Mouse (Mus musculus): ENCODE measurements at regions not wholly inside any gene's neighbourhood (a gene's known extent, or its start where the extent isn't known, plus 50 kb on each side); places are given as distances from the start of the nearest gene placed in this dataset.

DNA sequence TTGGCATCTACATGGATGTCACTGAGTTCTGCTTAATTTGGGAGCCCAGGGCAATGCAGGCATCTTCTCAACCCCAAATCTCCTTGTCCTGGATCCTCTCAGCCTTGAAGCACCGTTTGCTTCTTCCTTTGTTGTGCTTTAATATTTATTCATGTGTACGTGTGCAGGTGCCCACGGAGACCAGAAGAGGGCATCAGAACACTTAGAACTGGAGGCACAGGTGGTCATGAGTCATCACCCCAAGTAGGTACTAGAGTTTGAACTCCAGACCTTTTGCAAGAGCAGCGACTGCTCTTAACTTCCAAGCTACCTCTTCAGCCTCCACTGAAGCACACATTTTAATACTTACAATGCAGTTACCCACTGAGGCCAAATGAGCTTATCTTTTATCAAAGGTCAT lies 403.0 kb upstream of the Slc35b3 start:
- Histone ChIP-seq H3K27ac (ENCODE audit: insufficient read depth, low read length) (no peak overlapping the region), H3K4me1 (ENCODE audit: control insufficient read depth, insufficient read depth, low read length) (no peaks in the 10 kb centered on the region; the same call in 1 of the 2 replicates), H3K4me3 (ENCODE audit: insufficient read depth, low read length) (no peak overlapping the region)
- TF ChIP-seq CTCF (IDR thresholded peaks at IDR 0.05; ENCODE audit: borderline replicate concordance, insufficient read depth, low read length), result no peak
- TF ChIP-seq POLR2A (IDR thresholded peaks at IDR 0.05; ENCODE audit: low read depth, low read length), result no peak

DNA sequence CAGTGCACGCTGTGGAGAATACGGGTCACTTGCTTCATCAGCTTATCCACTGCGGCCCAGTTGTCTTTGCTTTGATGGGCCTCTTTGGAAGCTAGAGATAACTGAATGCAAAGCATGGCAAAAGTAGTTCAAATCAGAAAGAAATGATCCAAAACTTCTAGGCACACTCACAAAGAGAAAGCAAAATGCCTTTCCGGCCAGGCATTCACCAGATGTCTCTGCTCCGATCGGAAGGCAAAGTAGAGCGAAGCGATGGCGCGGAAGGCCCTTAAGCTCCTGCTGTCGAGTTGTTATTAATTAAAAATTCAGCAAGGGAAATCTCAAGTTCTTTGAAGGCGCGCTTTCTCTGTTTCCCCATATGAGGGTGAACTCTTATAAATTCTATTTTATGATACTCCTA lies 401.9 kb upstream of the Slc35b3 start:
- Histone ChIP-seq H3K4me1 (ENCODE audit: control insufficient read depth, insufficient read depth, low read length) (no peaks in the 10 kb centered on the region; the same call in 1 of the 2 replicates), H3K4me3 (ENCODE audit: insufficient read depth, low read length) (no peak overlapping the region), H3K27ac (ENCODE audit: insufficient read depth, low read length) (no peak overlapping the region)
- TF ChIP-seq POLR2A (IDR thresholded peaks at IDR 0.05; ENCODE audit: low read depth, low read length) (no peak), CTCF (IDR thresholded peaks at IDR 0.05; ENCODE audit: borderline replicate concordance, insufficient read depth, low read length) (no peak)

DNA sequence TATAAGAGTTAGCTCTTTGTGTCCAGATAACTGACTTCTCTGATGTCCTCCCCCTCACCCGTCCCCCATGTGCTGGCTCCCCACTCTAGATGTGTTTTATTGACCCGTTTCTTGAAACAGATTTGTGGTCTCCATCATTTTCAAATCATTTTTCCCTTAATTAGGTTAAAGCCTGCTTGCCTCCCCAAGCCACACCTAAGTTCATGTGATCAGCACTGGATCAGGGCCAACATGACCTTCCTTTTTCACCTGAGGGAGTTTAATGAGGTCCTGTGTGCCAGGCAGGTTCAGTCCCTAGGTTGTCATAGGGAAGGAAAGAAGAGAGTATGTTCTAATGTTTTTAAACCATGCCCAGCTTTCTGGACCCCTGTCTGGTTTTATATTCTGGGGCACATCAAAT lies 390.9 kb upstream of the Slc35b3 start:
- H3K4me3 ChIP-seq (ENCODE audit: insufficient read depth, low read length), result no peak overlapping the region
- no peaks in the 10 kb centered on the region for H3K4me1 ChIP-seq (ENCODE audit: control insufficient read depth, insufficient read depth, low read length)
- H3K27ac ChIP-seq (ENCODE audit: insufficient read depth, low read length), result no peak overlapping the region
- no peak for TF ChIP-seq CTCF (IDR thresholded peaks at IDR 0.05; ENCODE audit: borderline replicate concordance, insufficient read depth, low read length)
- TF ChIP-seq POLR2A (IDR thresholded peaks at IDR 0.05; ENCODE audit: low read depth, low read length), result no peak

- no peak for TF ChIP-seq CTCF (IDR thresholded peaks at IDR 0.05; ENCODE audit: borderline replicate concordance, insufficient read depth, low read length)
- no peak for TF ChIP-seq POLR2A (IDR thresholded peaks at IDR 0.05; ENCODE audit: low read depth, low read length)
- Histone ChIP-seq H3K4me3 (ENCODE audit: insufficient read depth, low read length) (no peak overlapping the region), H3K27ac (ENCODE audit: insufficient read depth, low read length) (no peak overlapping the region), H3K4me1 (ENCODE audit: control insufficient read depth, insufficient read depth, low read length) (no peaks in the 10 kb centered on the region)
Measured at GRCm38 (mm10) chr13:39350668-39351067, 390.0 kb upstream of the Slc35b3 start.

GRCm38 (mm10) chr13:39347761-39348160 lies 387.1 kb upstream of the Slc35b3 start:
- Histone ChIP-seq H3K4me1 (ENCODE audit: control insufficient read depth, insufficient read depth, low read length) (no peaks in the 10 kb centered on the region), H3K4me3 (ENCODE audit: insufficient read depth, low read length) (no peak overlapping the region), H3K27ac (ENCODE audit: insufficient read depth, low read length) (no peak overlapping the region)
- TF ChIP-seq CTCF (IDR thresholded peaks at IDR 0.05; ENCODE audit: borderline replicate concordance, insufficient read depth, low read length), result no peak
- TF ChIP-seq POLR2A (IDR thresholded peaks at IDR 0.05; ENCODE audit: low read depth, low read length), result no peak

GRCm38 (mm10) chr13:39334874-39335273 lies 374.2 kb upstream of the Slc35b3 start:
- Histone ChIP-seq H3K4me1 (ENCODE audit: control insufficient read depth, insufficient read depth, low read length) (no peaks in the 10 kb centered on the region), H3K27ac (ENCODE audit: insufficient read depth, low read length) (no peak overlapping the region), H3K4me3 (ENCODE audit: insufficient read depth, low read length) (no peak overlapping the region)
- no peak for TF ChIP-seq POLR2A (IDR thresholded peaks at IDR 0.05; ENCODE audit: low read depth, low read length)
- no peak for TF ChIP-seq CTCF (IDR thresholded peaks at IDR 0.05; ENCODE audit: borderline replicate concordance, insufficient read depth, low read length)

DNA sequence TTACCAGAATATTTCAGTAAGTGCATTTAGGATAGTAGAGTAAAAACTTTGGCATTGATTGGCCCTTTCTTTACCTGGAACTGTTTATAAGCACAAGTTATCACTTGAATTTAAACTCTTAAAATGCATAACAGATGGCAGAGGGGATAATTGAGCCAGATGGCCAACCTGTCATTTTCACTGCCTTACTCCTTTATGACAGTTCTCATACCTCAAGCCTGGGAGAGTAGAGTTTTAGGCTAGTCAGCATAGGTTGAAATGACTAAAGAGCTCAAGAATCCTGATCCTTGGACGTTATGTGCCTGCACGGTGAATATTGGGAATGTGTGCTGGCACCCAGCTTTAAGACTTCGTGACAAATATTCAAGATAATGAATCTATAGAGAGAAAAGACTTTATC lies 369.1 kb upstream of the Slc35b3 start:
- peak overlapping the region; percentile 76 for H3K27ac ChIP-seq (ENCODE audit: insufficient read depth, low read length)
- H3K4me3 ChIP-seq (ENCODE audit: insufficient read depth, low read length), result no peak overlapping the region
- TF ChIP-seq POLR2A (IDR thresholded peaks at IDR 0.05; ENCODE audit: low read depth, low read length), result no peak
- TF ChIP-seq CTCF (IDR thresholded peaks at IDR 0.05; ENCODE audit: borderline replicate concordance, insufficient read depth, low read length), result no peak
- peaks cover 2% of the 10 kb centered on the region; the same call in 1 of the 2 replicates for H3K4me1 ChIP-seq (ENCODE audit: control insufficient read depth, insufficient read depth, low read length)

DNA sequence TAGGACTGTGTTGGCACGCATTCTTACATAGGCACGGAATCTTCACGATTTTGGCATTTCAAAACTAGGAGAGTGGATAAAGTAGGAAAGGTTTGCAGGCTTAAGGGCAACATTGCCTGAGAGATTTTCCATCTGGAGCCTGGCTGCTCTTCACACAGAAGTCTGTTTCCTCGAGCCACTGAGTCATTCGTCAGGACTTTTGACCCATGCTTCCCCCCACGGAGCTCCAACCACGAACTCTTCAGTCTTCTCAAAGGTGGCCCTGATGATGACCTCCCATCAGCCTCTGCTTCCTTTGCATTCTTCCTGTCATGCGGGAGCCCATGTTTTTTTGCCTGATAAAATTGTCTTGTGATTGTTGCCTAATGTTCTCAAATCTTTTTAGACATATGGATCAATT lies 365.5 kb upstream of the Slc35b3 start:
- Histone ChIP-seq H3K27ac (ENCODE audit: insufficient read depth, low read length) (peak overlapping the region; percentile 45; the same call in 1 of the 2 replicates), H3K4me1 (ENCODE audit: control insufficient read depth, insufficient read depth, low read length) (peaks cover 4% of the 10 kb centered on the region; the same call in 1 of the 2 replicates), H3K4me3 (ENCODE audit: insufficient read depth, low read length) (no peak overlapping the region)
- TF ChIP-seq CTCF (IDR thresholded peaks at IDR 0.05; ENCODE audit: borderline replicate concordance, insufficient read depth, low read length) (no peak), POLR2A (IDR thresholded peaks at IDR 0.05; ENCODE audit: low read depth, low read length) (no peak)

- H3K27ac ChIP-seq (ENCODE audit: insufficient read depth, low read length), result peak overlapping the region; percentile 97
- peaks cover 11% of the 10 kb centered on the region; the same call in 1 of the 2 replicates for H3K4me1 ChIP-seq (ENCODE audit: control insufficient read depth, insufficient read depth, low read length)
- no peak overlapping the region for H3K4me3 ChIP-seq (ENCODE audit: insufficient read depth, low read length)
- TF ChIP-seq POLR2A (IDR thresholded peaks at IDR 0.05; ENCODE audit: low read depth, low read length) (no peak), CTCF (IDR thresholded peaks at IDR 0.05; ENCODE audit: borderline replicate concordance, insufficient read depth, low read length) (no peak)
Measured at GRCm38 (mm10) chr13:39321111-39321510, 360.4 kb upstream of the Slc35b3 start.

- H3K27ac ChIP-seq (ENCODE audit: insufficient read depth, low read length), result no peak overlapping the region
- H3K4me1 ChIP-seq (ENCODE audit: control insufficient read depth, insufficient read depth, low read length), result peaks cover 7% of the 10 kb centered on the region; the same call in 1 of the 2 replicates
- no peak for TF ChIP-seq CTCF (IDR thresholded peaks at IDR 0.05; ENCODE audit: borderline replicate concordance, insufficient read depth, low read length)
- TF ChIP-seq POLR2A (IDR thresholded peaks at IDR 0.05; ENCODE audit: low read depth, low read length), result no peak
- H3K4me3 ChIP-seq (ENCODE audit: insufficient read depth, low read length), result no peak overlapping the region
Measured at GRCm38 (mm10) chr13:39309758-39310157, 349.1 kb upstream of the Slc35b3 start.

- Histone ChIP-seq H3K4me3 (ENCODE audit: insufficient read depth, low read length) (no peak overlapping the region), H3K27ac (ENCODE audit: insufficient read depth, low read length) (no peak overlapping the region), H3K4me1 (ENCODE audit: control insufficient read depth, insufficient read depth, low read length) (peaks cover 7% of the 10 kb centered on the region; the same call in 1 of the 2 replicates)
- TF ChIP-seq CTCF (IDR thresholded peaks at IDR 0.05; ENCODE audit: borderline replicate concordance, insufficient read depth, low read length) (no peak), POLR2A (IDR thresholded peaks at IDR 0.05; ENCODE audit: low read depth, low read length) (no peak)
Measured at GRCm38 (mm10) chr13:39307845-39308244, 347.2 kb upstream of the Slc35b3 start.
